ENCODE assay signal across 8 mouse cellular contexts in the genomic region with DNA sequence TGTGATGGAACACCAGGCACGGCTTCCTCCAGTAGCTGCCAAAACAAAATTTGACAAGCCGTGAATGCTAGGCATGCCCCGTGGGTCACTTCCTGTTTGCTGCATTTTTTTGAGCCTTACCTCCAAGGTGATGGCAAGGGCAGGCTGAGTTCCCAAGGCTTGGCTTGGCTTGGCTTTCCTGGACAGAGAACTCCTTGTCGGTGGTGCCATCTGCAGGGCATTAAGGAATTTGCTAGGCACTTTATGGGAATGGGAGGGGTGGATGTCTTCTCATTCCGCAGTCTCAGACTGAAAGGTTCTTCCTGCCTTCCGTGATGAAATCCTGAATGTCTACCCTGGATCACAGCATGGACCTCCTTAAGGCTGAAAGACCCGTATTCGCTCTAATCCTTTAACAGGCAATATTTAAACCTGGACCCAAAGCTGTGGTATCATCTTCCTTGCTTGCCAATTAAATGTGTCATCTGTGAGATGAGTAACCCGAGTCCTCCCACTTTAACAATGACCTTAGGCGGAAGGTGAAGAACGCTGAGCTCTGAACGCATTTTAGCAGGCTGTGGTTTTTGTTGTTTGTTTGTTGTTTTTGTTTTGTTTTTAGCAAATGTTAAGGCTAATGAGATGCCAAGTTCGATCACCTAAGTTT. TPM values are rescaled to one million over a fixed set of nuclear protein-coding genes. Genes with fewer than 3 reads are reported as not detected.
DNase-seq lines count a peak whose midpoint lies in the region; ATAC-seq and TF ChIP-seq lines count a peak whose summit lies in the region.

No protein-coding gene starts in this region.

- peaks cover 3% of the 10 kb centered on the region; the same call in 1 of the 2 replicates for H3K9me3 ChIP-seq in embryonic facial prominence, embryonic 10.5 days
- H3K9me3 ChIP-seq in midbrain, embryonic 13.5 days = no peaks in the 10 kb centered on the region
- no peaks in the 10 kb centered on the region for H3K9me3 ChIP-seq in stomach, embryonic 14.5 days (ENCODE audit: control insufficient read depth, low read depth, low read length)

- no peak overlapping the region for H3K27ac ChIP-seq in embryonic facial prominence, embryonic 10.5 days (replicated peaks)
- H3K27ac ChIP-seq in heart, adult 2 months = peak overlapping the region; percentile 32; the same call in 1 of the 2 replicates
- H3K27ac ChIP-seq in midbrain, embryonic 13.5 days = no peak overlapping the region
- no peak overlapping the region for H3K27ac ChIP-seq in stomach, embryonic 14.5 days (ENCODE audit: low read length)

- H3K36me3 ChIP-seq in embryonic facial prominence, embryonic 10.5 days (replicated peaks) = peaks cover 27% of the 10 kb centered on the region
- peaks cover 6% of the 10 kb centered on the region for H3K36me3 ChIP-seq in heart, adult 2 months (ENCODE audit: control insufficient read depth, insufficient read depth, low read length)
- H3K36me3 ChIP-seq in midbrain, embryonic 13.5 days = peaks cover 8% of the 10 kb centered on the region
- H3K36me3 ChIP-seq in stomach, embryonic 14.5 days (ENCODE audit: control insufficient read depth, insufficient read depth, low read length) = peaks cover 9% of the 10 kb centered on the region

- WGBS in embryonic facial prominence, embryonic 10.5 days = 14% methylated on average over 13 of the region's 13 CpGs
- WGBS in heart, adult 2 months = 13% methylated on average over 13 of the region's 13 CpGs
- WGBS in midbrain, embryonic 13.5 days = 17% methylated on average over 13 of the region's 13 CpGs
- 15% methylated on average over 13 of the region's 13 CpGs for WGBS in stomach, embryonic 14.5 days

- no peaks in the 10 kb centered on the region for H3K79me2 ChIP-seq in heart, adult 2 months (replicated peaks; ENCODE audit: control insufficient read depth, insufficient read depth, low read length)

- H3K4me3 ChIP-seq in embryonic facial prominence, embryonic 10.5 days = peak overlapping the region; percentile 30; the same call in 1 of the 2 replicates
- no peak overlapping the region for H3K4me3 ChIP-seq in heart, adult 2 months
- H3K4me3 ChIP-seq in midbrain, embryonic 13.5 days (replicated peaks) = no peak overlapping the region
- no peak overlapping the region for H3K4me3 ChIP-seq in stomach, embryonic 14.5 days (ENCODE audit: low read depth, low read length)

- ATAC-seq in midbrain, embryonic 13.5 days = peak; percentile 60; the same call in 1 of the 2 replicates
- peak; percentile 53; the same call in 1 of the 2 replicates for ATAC-seq in stomach, embryonic 14.5 days (ENCODE audit: insufficient number of reproducible peaks, insufficient read depth, low FRiP score, low read depth)

- H3K9ac ChIP-seq in heart, adult 2 months (ENCODE audit: low read depth, low read length) = no peak overlapping the region
- H3K9ac ChIP-seq in midbrain, embryonic 13.5 days (replicated peaks) = 0 out of 2 replicates have a peak overlapping the region, but pooled peaks have one; percentile 33
- H3K9ac ChIP-seq in stomach, embryonic 14.5 days (replicated peaks; ENCODE audit: low read depth, low read length) = no peak overlapping the region

- no peak for TF ChIP-seq POLR2A in heart, adult 2 months (IDR thresholded peaks at IDR 0.05; ENCODE audit: insufficient read depth, low read depth, low read length)

- peak; percentile 86 for TF ChIP-seq EP300 in heart, adult 2 months (IDR thresholded peaks at IDR 0.05; ENCODE audit: insufficient read depth, low read depth, low read length)

- DNase-seq in 416B (ENCODE audit: low read depth) = peak; percentile 87
- peak; percentile 61 to 67 for DNase-seq in adrenal gland, adult 18-20 months (ENCODE audit: low spot score in 2 of 2)
- DNase-seq in embryonic facial prominence, embryonic 10.5 days (ENCODE audit: low spot score) = peak; percentile 79
- peak; percentile 66 to 80 for DNase-seq in heart, adult 2 months
- peak; percentile 91 for DNase-seq in kidney, adult 11 months
- peak; percentile 77 for DNase-seq in left cerebral cortex, postnatal 4 days

- peak; percentile 82 for TF ChIP-seq CTCF in heart, adult 2 months (IDR thresholded peaks at IDR 0.05)

- H3K27me3 ChIP-seq in embryonic facial prominence, embryonic 10.5 days (replicated peaks; ENCODE audit: low read depth, poor library complexity, severe bottlenecking) = no peaks in the 10 kb centered on the region
- no peaks in the 10 kb centered on the region for H3K27me3 ChIP-seq in heart, adult 2 months (ENCODE audit: control insufficient read depth, insufficient read depth, low read length)
- no peaks in the 10 kb centered on the region for H3K27me3 ChIP-seq in midbrain, embryonic 13.5 days
- no peaks in the 10 kb centered on the region for H3K27me3 ChIP-seq in stomach, embryonic 14.5 days (ENCODE audit: control insufficient read depth, insufficient read depth, low read length)

- H3K4me1 ChIP-seq in embryonic facial prominence, embryonic 10.5 days = peaks cover 18% of the 10 kb centered on the region
- peaks cover 8% of the 10 kb centered on the region for H3K4me1 ChIP-seq in heart, adult 2 months (ENCODE audit: control insufficient read depth, insufficient read depth, low read length)
- peaks cover 19% of the 10 kb centered on the region for H3K4me1 ChIP-seq in midbrain, embryonic 13.5 days (replicated peaks)
- peaks cover 6% of the 10 kb centered on the region; the same call in 1 of the 2 replicates for H3K4me1 ChIP-seq in stomach, embryonic 14.5 days (ENCODE audit: control insufficient read depth, insufficient read depth, low read length)

- intact Hi-C loops in heart, adult 2 months (cut with DNase I) = loop anchor here (1.0 kb wide), 2 partner anchors 36 to 51 kb away; no protein-coding TSS in a partner anchor
- intact Hi-C loops in left cerebral cortex, postnatal 4 days (cut with DNase I) = no loop called here

- H3K4me2 ChIP-seq in midbrain, embryonic 13.5 days (replicated peaks) = peak overlapping the region; percentile 22; the same call in 1 of the 2 replicates
- no peak overlapping the region for H3K4me2 ChIP-seq in stomach, embryonic 14.5 days (replicated peaks; ENCODE audit: low read depth, low read length)

RNA-seq across cellular contexts. Expression of gene Tuba1b, which starts 5.6 kb away (rescaled TPM):
- total RNA-seq in adrenal gland, adult 18-20 months (2021) = 100 to 1,000 TPM; 193 to 255 TPM
- polyA plus RNA-seq in embryonic facial prominence, embryonic 10.5 days (2016; fragmentation: Nextera tagmentation; extraction: Ambion mirVana) = 2,343 and 2,408 TPM in 2 replicates
- 100 to 1,000 TPM; 129 to 144 TPM for total RNA-seq in heart, adult 2 months (2021)
- 534 and 728 TPM in 2 replicates for polyA plus RNA-seq in heart, adult 2 months (2012; rRNA removed)
- 1,000 to 10,000 TPM; 1,107 to 1,135 TPM for total RNA-seq in left cerebral cortex, postnatal 4 days (2021)
- polyA plus RNA-seq in midbrain, embryonic 13.5 days (2015; fragmentation: Nextera tagmentation; extraction: Ambion mirVana) = 1,161 and 1,231 TPM in 2 replicates
- 1,548 and 1,685 TPM in 2 replicates for polyA plus RNA-seq in stomach, embryonic 14.5 days (2014; fragmentation: Nextera tagmentation; extraction: Ambion mirVana)

RNA-seq across cellular contexts. Expression of gene Lmbr1l, which starts 10.7 kb away (rescaled TPM):
- total RNA-seq in adrenal gland, adult 18-20 months (2021) = 10 to 100 TPM; 12.1 to 14.0 TPM
- 23.4 and 26.9 TPM in 2 replicates for polyA plus RNA-seq in embryonic facial prominence, embryonic 10.5 days (2016; fragmentation: Nextera tagmentation; extraction: Ambion mirVana)
- 10 to 100 TPM in 1 of 2 experiments, 1 to 10 TPM in 1; 7.1 to 11.1 TPM for total RNA-seq in heart, adult 2 months (2021)
- 23.2 and 25.0 TPM in 2 replicates for polyA plus RNA-seq in heart, adult 2 months (2012; rRNA removed)
- 10 to 100 TPM; 31.4 to 42.2 TPM for total RNA-seq in left cerebral cortex, postnatal 4 days (2021)
- 40.7 and 50.1 TPM in 2 replicates for polyA plus RNA-seq in midbrain, embryonic 13.5 days (2015; fragmentation: Nextera tagmentation; extraction: Ambion mirVana)
- 5.1 and 8.8 TPM in 2 replicates for polyA plus RNA-seq in stomach, embryonic 14.5 days (2014; fragmentation: Nextera tagmentation; extraction: Ambion mirVana)

RNA-seq across cellular contexts. Expression of gene Gm49450, which starts 24.6 kb away (rescaled TPM):
- total RNA-seq in adrenal gland, adult 18-20 months (2021) = not detected
- polyA plus RNA-seq in embryonic facial prominence, embryonic 10.5 days (2016; fragmentation: Nextera tagmentation; extraction: Ambion mirVana) = not detected in 2 replicates
- total RNA-seq in heart, adult 2 months (2021) = not detected
- 26.2 TPM in 1 of 2 replicates, not detected in the other for polyA plus RNA-seq in heart, adult 2 months (2012; rRNA removed)
- total RNA-seq in left cerebral cortex, postnatal 4 days (2021) = not detected
- not detected in 2 replicates for polyA plus RNA-seq in midbrain, embryonic 13.5 days (2015; fragmentation: Nextera tagmentation; extraction: Ambion mirVana)
- not detected in 2 replicates for polyA plus RNA-seq in stomach, embryonic 14.5 days (2014; fragmentation: Nextera tagmentation; extraction: Ambion mirVana)

RNA-seq across cellular contexts. Expression of gene Tuba1a, which starts 24.8 kb away (rescaled TPM):
- 100 to 1,000 TPM in 1 of 2 experiments, 10 to 100 TPM in 1; 74.3 to 169 TPM for total RNA-seq in adrenal gland, adult 18-20 months (2021)
- polyA plus RNA-seq in embryonic facial prominence, embryonic 10.5 days (2016; fragmentation: Nextera tagmentation; extraction: Ambion mirVana) = 2,739 and 2,840 TPM in 2 replicates
- 10 to 100 TPM; 57.0 to 85.0 TPM for total RNA-seq in heart, adult 2 months (2021)
- polyA plus RNA-seq in heart, adult 2 months (2012; rRNA removed) = 165 and 235 TPM in 2 replicates
- 1,000 to 10,000 TPM; 8,276 to 8,744 TPM for total RNA-seq in left cerebral cortex, postnatal 4 days (2021)
- 15,883 and 15,999 TPM in 2 replicates for polyA plus RNA-seq in midbrain, embryonic 13.5 days (2015; fragmentation: Nextera tagmentation; extraction: Ambion mirVana)
- 1,231 and 1,258 TPM in 2 replicates for polyA plus RNA-seq in stomach, embryonic 14.5 days (2014; fragmentation: Nextera tagmentation; extraction: Ambion mirVana)

RNA-seq across cellular contexts. Expression of gene Dhh, which starts 30.4 kb away (rescaled TPM):
- total RNA-seq in adrenal gland, adult 18-20 months (2021) = 1 to 10 TPM in 1 of 2 experiments, under 1 TPM in 1; 0.86 to 2.1 TPM
- polyA plus RNA-seq in embryonic facial prominence, embryonic 10.5 days (2016; fragmentation: Nextera tagmentation; extraction: Ambion mirVana) = 0.31 and 0.34 TPM in 2 replicates
- 1 to 10 TPM in 1 of 2 experiments, under 1 TPM in 1; 0.73 to 1.5 TPM for total RNA-seq in heart, adult 2 months (2021)
- 0.94 and 1.8 TPM in 2 replicates for polyA plus RNA-seq in heart, adult 2 months (2012; rRNA removed)
- under 1 TPM; 0.28 to 0.36 TPM for total RNA-seq in left cerebral cortex, postnatal 4 days (2021)
- polyA plus RNA-seq in midbrain, embryonic 13.5 days (2015; fragmentation: Nextera tagmentation; extraction: Ambion mirVana) = 0.48 and 0.82 TPM in 2 replicates
- 0.65 and 0.77 TPM in 2 replicates for polyA plus RNA-seq in stomach, embryonic 14.5 days (2014; fragmentation: Nextera tagmentation; extraction: Ambion mirVana)
